Mouse (Mus musculus): ENCODE results near the gene Baiap2l1. TPM values are rescaled to one million over a fixed set of nuclear protein-coding genes. Genes with fewer than 3 reads are reported as not detected.

Gene Baiap2l1
- polyA plus RNA-seq, 1 experiment from 2014 or later = 2.5 TPM

DNA sequence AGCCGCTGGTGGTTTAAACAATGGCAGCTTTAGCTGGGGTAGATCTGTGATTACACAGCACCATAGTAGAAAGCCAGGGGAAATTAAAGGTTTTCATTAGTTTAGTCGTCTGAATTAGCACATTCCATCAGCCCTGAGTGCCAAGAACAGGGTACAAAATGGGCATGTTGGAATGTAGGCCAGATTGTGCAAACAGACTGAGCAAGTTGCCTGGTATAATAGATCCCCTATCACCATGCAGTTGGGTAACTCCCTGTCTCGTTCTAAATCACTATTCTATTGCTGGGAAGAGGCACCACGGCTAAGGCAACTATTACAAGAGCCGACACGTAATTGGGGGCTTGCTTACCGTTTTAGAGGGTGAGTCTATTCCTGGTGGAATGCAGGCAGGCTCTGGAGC is 123.2 kb downstream of the Baiap2l1 start:
- H3K27ac ChIP-seq (replicated peaks) = no peak overlapping the region
- ATAC-seq (ENCODE audit: low FRiP score, low read depth) = no peak

DNA sequence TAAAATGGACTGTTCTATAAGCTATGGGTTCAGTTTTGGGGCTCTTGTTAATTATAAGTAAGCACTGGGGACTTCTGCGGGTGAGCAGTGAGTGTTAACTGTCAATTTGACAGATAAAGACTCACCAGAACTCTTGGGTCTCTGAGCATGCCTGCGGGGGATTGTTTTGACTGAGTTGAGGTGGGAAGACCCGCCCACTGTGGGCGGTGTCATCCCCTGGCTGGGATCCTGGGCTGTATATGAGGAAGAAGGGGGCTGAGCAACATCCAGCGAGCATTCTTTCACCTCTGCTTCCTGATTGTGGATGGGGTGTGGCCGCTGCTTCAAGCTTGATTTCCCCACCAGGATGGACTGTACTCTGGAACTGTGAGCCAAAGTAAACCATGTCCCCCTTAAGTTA is 123.7 kb downstream of the Baiap2l1 start:
- H3K4me2 ChIP-seq (replicated peaks) = no peak overlapping the region
- WGBS = 78% methylated on average over 6 of the region's 6 CpGs
- no peaks in the 10 kb centered on the region for H3K27me3 ChIP-seq
- H3K36me3 ChIP-seq = no peaks in the 10 kb centered on the region
- H3K4me3 ChIP-seq = no peak overlapping the region
- no peaks in the 10 kb centered on the region for H3K4me1 ChIP-seq
- no peak overlapping the region for H3K27ac ChIP-seq (replicated peaks)
- ATAC-seq (ENCODE audit: low FRiP score, low read depth) = no peak
- H3K9me3 ChIP-seq = no peaks in the 10 kb centered on the region
- no peak overlapping the region for H3K9ac ChIP-seq (replicated peaks)

More for the DNA sequence above, 123.2 kb downstream of the Baiap2l1 start:
- Histone ChIP-seq H3K27me3 (no peaks in the 10 kb centered on the region), H3K9me3 (no peaks in the 10 kb centered on the region), H3K36me3 (no peaks in the 10 kb centered on the region), H3K4me2 (replicated peaks) (no peak overlapping the region), H3K4me1 (no peaks in the 10 kb centered on the region), H3K9ac (replicated peaks) (no peak overlapping the region), H3K4me3 (no peak overlapping the region)
- WGBS = 83% methylated on average over 7 of the region's 7 CpGs

DNA sequence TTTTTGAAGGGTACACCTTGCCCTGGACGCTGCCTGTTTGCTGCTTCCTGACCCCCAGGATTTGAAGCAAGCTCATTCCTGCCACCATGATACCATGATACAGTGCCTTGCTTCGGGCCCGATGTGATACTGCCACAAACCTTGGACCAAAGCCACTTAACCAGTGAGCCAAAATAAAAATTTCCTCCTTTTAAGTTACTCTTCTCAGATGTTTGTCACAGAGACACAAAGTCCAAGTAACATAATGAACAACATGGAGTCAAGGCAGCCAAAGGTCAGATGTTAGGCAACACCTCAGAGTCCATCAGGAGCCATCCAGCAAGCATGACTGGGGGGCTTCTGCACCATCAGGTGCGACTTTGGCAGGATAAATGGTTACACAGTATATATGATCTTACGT is 125.4 kb downstream of the Baiap2l1 start:
- 87% methylated on average over 5 of the region's 5 CpGs for WGBS
- Histone ChIP-seq H3K36me3 (no peaks in the 10 kb centered on the region), H3K9me3 (no peaks in the 10 kb centered on the region), H3K9ac (replicated peaks) (no peak overlapping the region), H3K4me3 (no peak overlapping the region), H3K27ac (replicated peaks) (no peak overlapping the region), H3K27me3 (no peaks in the 10 kb centered on the region), H3K4me1 (no peaks in the 10 kb centered on the region), H3K4me2 (replicated peaks) (no peak overlapping the region)
- no peak for ATAC-seq (ENCODE audit: low FRiP score, low read depth)

DNA sequence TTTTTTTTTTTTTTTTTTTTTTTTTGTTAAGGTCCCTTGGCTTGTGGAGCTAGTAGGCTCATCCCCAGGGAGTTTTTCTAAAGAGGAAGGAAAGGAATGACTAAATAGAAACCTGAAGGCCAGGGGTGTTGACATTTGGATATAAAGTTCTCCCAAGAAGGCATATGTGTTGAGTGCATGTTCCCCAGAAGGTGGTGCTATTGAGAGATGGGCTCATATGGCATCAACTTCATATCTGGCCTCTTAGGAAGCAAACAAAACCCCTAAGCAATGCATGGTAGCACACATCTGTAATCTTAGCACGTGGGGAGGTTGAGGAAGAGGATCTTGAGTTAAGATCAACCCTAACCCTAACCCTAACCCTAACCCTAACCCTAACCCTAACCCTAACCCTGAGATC is 126.5 kb downstream of the Baiap2l1 start:
- Histone ChIP-seq H3K4me3 (no peak overlapping the region), H3K4me2 (replicated peaks) (no peak overlapping the region), H3K4me1 (no peaks in the 10 kb centered on the region), H3K27ac (replicated peaks) (no peak overlapping the region), H3K9me3 (no peaks in the 10 kb centered on the region), H3K36me3 (no peaks in the 10 kb centered on the region), H3K9ac (replicated peaks) (no peak overlapping the region), H3K27me3 (no peaks in the 10 kb centered on the region)
- ATAC-seq (ENCODE audit: low FRiP score, low read depth) = no peak
- 80% methylated on average over 1 of the region's 1 CpGs for WGBS

DNA sequence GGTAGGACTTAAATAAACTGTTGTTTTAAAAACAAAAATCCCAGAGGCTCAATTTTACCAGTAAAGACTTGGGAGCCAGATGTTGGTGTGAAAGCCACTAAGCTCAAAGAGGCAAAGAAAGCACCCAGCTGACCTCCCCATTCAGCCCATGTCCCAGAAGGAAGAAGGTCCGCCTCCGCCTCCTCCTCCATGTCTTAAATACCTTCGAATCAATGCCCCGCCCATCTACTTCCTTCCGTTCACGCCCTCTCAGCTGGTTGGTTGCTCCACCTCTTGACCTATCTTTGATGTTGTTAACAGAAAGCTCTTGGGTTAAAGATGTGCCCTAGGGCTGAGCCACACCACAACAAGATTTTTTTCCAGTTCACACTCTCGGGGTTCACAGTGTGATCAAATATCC is 127.7 kb downstream of the Baiap2l1 start:
- Histone ChIP-seq H3K4me3 (no peak overlapping the region), H3K36me3 (no peaks in the 10 kb centered on the region), H3K4me2 (replicated peaks) (no peak overlapping the region), H3K9ac (replicated peaks) (no peak overlapping the region), H3K27me3 (no peaks in the 10 kb centered on the region), H3K4me1 (no peaks in the 10 kb centered on the region), H3K27ac (replicated peaks) (no peak overlapping the region), H3K9me3 (no peaks in the 10 kb centered on the region)
- no peak for ATAC-seq (ENCODE audit: low FRiP score, low read depth)
- 89% methylated on average over 7 of the region's 7 CpGs for WGBS

DNA sequence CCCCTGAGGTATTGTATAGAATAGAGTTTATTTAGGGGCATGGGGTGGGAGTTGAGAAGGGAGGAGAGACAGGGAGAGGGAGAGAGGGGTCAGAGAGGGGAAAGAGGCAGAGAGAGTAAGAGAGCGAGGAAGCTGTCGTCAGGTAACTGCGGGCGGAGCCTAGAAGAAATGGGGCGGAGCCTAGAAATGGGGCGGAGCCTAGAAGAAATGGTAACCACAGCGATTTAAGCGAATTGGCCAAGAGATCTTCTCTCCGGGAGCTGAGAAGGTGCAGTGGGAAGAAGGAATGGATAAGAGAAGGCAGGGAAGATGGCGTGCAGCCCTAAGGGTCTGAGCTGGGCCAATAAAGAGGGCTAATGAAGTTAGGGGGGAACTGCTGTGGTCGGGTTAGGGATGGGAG is 131.7 kb downstream of the Baiap2l1 start:
- no peak overlapping the region for H3K4me3 ChIP-seq
- H3K9me3 ChIP-seq = no peaks in the 10 kb centered on the region
- no peak overlapping the region for H3K9ac ChIP-seq (replicated peaks)
- WGBS = 31% methylated on average over 11 of the region's 11 CpGs
- no peaks in the 10 kb centered on the region for H3K27me3 ChIP-seq
- H3K27ac ChIP-seq (replicated peaks) = no peak overlapping the region
- H3K4me2 ChIP-seq (replicated peaks) = no peak overlapping the region
- no peaks in the 10 kb centered on the region for H3K36me3 ChIP-seq
- peaks cover 21% of the 10 kb centered on the region for H3K4me1 ChIP-seq
- no peak for ATAC-seq (ENCODE audit: low FRiP score, low read depth)

DNA sequence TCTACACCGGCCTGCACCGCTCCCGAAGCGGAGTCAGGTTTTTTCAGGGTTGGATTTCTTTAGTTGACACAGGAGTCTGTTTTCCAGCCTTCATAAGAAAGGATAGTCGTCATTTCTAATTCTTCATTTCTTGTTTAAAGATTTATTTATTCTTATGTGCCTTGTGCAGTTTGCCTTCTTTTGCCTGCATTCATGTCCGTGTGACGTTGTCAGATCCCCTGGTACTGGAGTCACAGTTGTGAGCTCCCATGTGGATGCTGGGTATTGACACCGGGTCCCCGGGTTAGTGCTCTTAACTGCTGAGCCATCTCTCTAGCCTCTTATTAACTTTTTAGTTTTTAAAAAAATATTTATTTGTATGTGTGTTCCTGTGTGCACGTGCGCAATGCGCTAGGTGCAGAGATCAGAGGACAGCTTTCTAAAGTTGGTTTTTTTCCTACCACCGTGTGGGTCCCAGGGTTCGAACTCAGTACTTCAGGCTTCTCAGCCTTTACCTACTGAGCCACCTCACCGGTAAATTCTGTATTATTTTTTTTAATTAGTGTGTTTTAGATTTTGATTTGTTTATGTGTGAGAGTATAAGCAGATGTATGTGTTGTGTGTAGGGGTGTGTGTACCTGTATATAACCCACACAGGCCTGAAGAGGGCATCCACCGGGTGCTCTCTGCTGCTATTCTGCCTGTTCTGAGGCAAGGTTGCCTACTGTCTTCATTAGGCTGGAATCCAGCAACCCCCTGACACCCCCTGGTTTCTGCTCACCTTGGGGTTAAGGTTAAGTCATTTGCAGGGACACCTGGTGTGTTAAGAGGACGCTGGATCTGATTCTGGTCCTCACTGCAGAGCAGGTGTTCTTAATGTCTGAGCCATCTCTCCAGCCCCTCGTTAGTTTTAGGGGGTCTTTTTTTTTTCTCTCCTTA is 133.8 kb downstream of the Baiap2l1 start:
- Histone ChIP-seq H3K4me1 (peaks cover 21% of the 10 kb centered on the region), H3K4me2 (replicated peaks) (peak overlapping the region; percentile 87), H3K27ac (replicated peaks) (peak overlapping the region; percentile 77), H3K9me3 (no peaks in the 10 kb centered on the region), H3K36me3 (no peaks in the 10 kb centered on the region), H3K9ac (replicated peaks) (peak overlapping the region; percentile 58), H3K27me3 (no peaks in the 10 kb centered on the region), H3K4me3 (peak overlapping the region; percentile 72)
- ATAC-seq (ENCODE audit: low FRiP score, low read depth) = peak; percentile 34
- 25% methylated on average over 18 of the region's 18 CpGs for WGBS

DNA sequence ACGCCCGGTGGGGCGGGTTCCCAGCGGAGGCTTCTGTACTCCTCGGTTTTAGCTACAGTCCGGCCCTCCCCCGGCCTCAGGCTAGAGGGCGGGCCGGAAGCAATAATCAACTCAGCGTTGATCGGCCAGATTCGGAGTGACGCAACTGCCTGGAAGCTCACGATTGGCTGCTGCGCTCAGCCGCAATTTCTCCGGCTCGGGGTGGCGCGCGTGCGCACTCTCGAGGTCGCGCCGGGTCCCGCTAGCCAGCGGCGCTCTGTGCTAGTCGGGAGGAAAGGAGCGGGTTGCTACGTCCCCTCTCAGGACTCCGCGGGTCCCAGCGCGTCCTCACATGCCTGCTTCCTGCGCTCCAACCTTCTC is 134.4 kb downstream of the Baiap2l1 start, which contains the start of gene Tecpr1:
Gene Tecpr1, minus strand, starts transcription at position 113 of the 360 bp plus-strand sequence.
- WGBS = under 1% methylated on average over 35 of the region's 37 CpGs
- H3K4me3 ChIP-seq = peak within 1 kb of the TSS; percentile 72
- peak within 1 kb of the TSS; percentile 87 for H3K4me2 ChIP-seq (replicated peaks)
- H3K36me3 ChIP-seq = no peaks in the 10 kb centered on the region
- H3K4me1 ChIP-seq = peaks cover 21% of the 10 kb centered on the region
- H3K9ac ChIP-seq (replicated peaks) = peak within 1 kb of the TSS; percentile 71
- peak; percentile 97 for ATAC-seq (ENCODE audit: low FRiP score, low read depth)
- no peaks in the 10 kb centered on the region for H3K27me3 ChIP-seq
- H3K27ac ChIP-seq (replicated peaks) = peak within 1 kb of the TSS; percentile 77
- no peaks in the 10 kb centered on the region for H3K9me3 ChIP-seq

DNA sequence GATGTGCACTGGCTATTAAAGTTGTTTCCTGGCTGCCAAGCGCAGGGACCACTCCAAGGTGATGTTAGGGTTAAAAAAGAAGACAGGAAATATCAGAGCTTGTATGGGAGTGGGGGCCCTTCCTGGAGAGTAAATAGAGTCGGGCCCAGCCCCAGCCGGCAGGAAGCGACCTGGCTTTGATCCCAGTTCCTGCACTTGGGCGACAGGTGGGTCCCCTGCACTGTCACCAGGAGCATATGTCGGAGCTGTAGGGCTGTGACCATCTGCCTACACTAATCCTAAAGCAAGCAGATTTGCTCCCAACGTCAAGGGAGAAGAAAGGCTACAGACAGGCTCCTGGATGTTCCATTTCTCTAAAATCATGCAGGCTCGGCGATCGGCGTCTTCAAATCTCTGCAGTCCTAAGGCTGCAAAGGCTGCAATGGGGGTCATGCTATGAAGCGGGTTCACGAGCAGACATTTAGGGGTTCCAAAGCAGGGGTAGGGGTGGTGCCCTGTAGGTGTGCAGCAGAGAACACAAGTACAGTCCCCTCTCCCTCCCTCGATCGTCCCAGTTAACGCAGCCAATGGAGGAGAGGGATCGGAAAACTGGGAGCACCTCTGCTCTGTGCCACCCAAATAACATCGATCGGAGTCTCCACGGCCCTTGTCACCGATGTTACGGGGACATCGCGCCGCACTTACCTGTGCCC is 135.0 kb downstream of the Baiap2l1 start:
- no peaks in the 10 kb centered on the region for H3K27me3 ChIP-seq
- peak; percentile 81 for ATAC-seq (ENCODE audit: low FRiP score, low read depth)
- 5% methylated on average over 25 of the region's 25 CpGs for WGBS

DNA sequence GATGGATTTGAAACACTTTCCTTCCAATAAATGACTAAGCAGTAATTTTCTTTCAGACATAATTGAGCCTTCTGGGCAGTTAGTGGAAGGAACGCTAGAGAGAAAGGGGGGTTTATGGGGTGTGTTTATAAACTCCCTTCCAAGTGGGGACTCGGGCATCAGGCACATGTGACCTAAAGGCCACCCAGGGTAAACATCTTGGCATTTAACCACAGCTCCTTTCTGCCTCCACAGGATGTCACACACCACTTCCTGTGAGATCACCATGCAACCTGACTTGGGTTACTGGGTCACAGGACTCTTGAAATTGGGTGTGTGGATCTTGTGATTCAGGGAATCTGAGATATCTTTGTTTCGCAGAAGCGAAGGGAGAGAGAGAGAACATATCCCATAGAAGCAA is 136.6 kb downstream of the Baiap2l1 start:
- Histone ChIP-seq H3K9me3 (no peaks in the 10 kb centered on the region), H3K36me3 (0 out of 2 replicates have a peak, but pooled peaks cover 4% of the 10 kb centered on the region), H3K4me2 (replicated peaks) (no peak overlapping the region), H3K27ac (replicated peaks) (no peak overlapping the region), H3K9ac (replicated peaks) (0 out of 2 replicates have a peak overlapping the region, but pooled peaks have one; percentile 5), H3K27me3 (no peaks in the 10 kb centered on the region), H3K4me3 (no peak overlapping the region), H3K4me1 (peaks cover 21% of the 10 kb centered on the region)
- 80% methylated on average over 4 of the region's 4 CpGs for WGBS
- ATAC-seq (ENCODE audit: low FRiP score, low read depth) = no peak

More for the DNA sequence above, 135.0 kb downstream of the Baiap2l1 start:
- Histone ChIP-seq H3K4me1 (peaks cover 21% of the 10 kb centered on the region), H3K9ac (replicated peaks) (peak overlapping the region; percentile 71), H3K4me3 (peak overlapping the region; percentile 72), H3K36me3 (no peaks in the 10 kb centered on the region), H3K27ac (replicated peaks) (peak overlapping the region; percentile 47; the same call in 1 of the 2 replicates), H3K4me2 (replicated peaks) (peak overlapping the region; percentile 87), H3K9me3 (no peaks in the 10 kb centered on the region)

DNA sequence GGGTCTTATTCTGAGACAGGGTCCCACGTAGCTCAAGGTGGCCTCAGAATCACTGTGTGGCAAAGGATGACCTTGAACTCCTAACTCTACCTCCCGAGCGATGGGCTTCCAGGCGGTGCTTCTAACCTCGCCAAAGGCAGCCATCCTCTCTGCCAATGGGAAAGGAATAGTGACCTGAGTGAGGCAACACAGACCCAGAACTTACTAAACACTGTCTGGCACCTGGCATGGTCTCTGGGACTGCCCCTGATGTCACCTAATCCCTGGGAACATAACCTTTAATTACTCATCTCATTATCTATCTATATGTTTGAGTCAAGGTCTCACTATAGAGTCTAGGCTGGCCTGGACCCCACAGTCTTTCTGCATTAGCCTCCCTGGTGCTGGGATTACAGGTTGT is 138.0 kb downstream of the Baiap2l1 start:
- no peak overlapping the region for H3K4me2 ChIP-seq (replicated peaks)
- no peak for ATAC-seq (ENCODE audit: low FRiP score, low read depth)

DNA sequence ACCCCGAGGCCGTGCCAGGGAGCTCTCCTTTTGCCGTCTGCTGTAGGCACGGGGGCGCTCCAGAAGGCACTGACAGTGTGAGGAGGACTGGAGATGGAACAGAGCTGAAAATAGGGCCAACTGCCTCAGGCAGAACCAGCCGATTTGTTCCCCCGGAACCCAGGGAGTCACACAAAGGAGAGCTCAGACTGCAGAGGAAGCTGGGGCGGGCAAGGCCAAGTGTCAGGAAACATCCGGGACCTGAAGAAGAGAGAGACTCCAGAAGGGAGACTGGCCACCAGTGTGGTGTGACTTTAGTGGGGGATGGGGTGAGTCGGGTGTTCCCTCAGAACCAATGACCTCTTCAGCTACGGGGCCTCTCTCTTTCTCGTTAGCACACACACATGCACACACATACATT is 138.6 kb downstream of the Baiap2l1 start:
- 81% methylated on average over 12 of the region's 12 CpGs for WGBS
- no peak overlapping the region for H3K27ac ChIP-seq (replicated peaks)

More for the DNA sequence above, 138.0 kb downstream of the Baiap2l1 start:
- Histone ChIP-seq H3K27ac (replicated peaks) (no peak overlapping the region), H3K9me3 (no peaks in the 10 kb centered on the region), H3K36me3 (peaks cover 12% of the 10 kb centered on the region), H3K9ac (replicated peaks) (no peak overlapping the region), H3K4me3 (no peak overlapping the region), H3K27me3 (no peaks in the 10 kb centered on the region), H3K4me1 (peaks cover 21% of the 10 kb centered on the region)
- WGBS = 92% methylated on average over 5 of the region's 5 CpGs

More for the DNA sequence above, 138.6 kb downstream of the Baiap2l1 start:
- no peak overlapping the region for H3K9ac ChIP-seq (replicated peaks)
- no peak for ATAC-seq (ENCODE audit: low FRiP score, low read depth)
- no peaks in the 10 kb centered on the region for H3K9me3 ChIP-seq
- H3K36me3 ChIP-seq = peaks cover 16% of the 10 kb centered on the region
- no peak overlapping the region for H3K4me3 ChIP-seq
- no peaks in the 10 kb centered on the region for H3K27me3 ChIP-seq
- H3K4me1 ChIP-seq = peaks cover 18% of the 10 kb centered on the region
- H3K4me2 ChIP-seq (replicated peaks) = no peak overlapping the region

Measured in midbrain, embryonic 12.5 days (tissue).